Mouse (Mus musculus) urinary bladder, postnatal 0 days (tissue): ENCODE measurements around the gene Crygs. TPM values are rescaled to one million over a fixed set of nuclear protein-coding genes. Genes with fewer than 3 reads are reported as not detected.

Source experiments
- polyA plus RNA-seq: library from polyadenylated mRNA; unstranded; fragments of >200 nt; fragmentation: Nextera tagmentation; extraction: Ambion mirVana; gene quantifications from 2 replicates; pipeline ENCODE4 v1.2.1, GENCODE M21; 2015

Crygs gene
- polyA plus RNA-seq: not detected in 2 replicates

DNA sequence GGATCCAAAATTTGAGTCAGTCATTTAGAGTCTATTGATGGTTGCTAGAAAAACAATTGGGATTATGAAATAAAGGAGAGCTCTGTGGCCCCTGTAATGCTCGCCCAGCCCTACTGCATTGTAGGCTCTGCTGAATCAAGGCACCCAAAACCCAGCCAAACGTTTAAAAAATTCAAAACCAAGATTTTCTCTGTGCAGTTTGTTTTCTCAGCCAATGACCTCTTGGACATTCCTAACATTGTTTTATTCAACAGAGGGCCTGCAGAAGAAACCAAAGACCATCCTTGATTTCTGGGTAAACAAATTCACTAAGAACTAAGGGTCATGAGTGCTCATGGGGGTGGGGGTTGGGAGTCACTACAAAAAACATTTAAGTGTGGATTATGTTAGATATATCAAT lies at the start of gene Crygs:
Gene Crygs, minus strand, starts transcription at position 101 of the 400 bp plus-strand sequence.

GRCm38 (mm10) chr16:22857431-22858113 lies 46.2 kb upstream of the Crygs start, which contains the start of the genes Tbccd1 and Dnajb11:
Tbccd1 (minus strand) TSS chr16:22857669.
Dnajb11 (plus strand) TSS chr16:22857845.

Other genes starting within 250 kb of the Crygs start
- 0.60 and 0.81 TPM in 2 replicates for gene Dgkg, start 154.4 kb downstream of the Crygs start, polyA plus RNA-seq
- 9.9 and 13.0 TPM in 2 replicates for gene Tbccd1, start 46.1 kb upstream of the Crygs start, polyA plus RNA-seq
- gene Dnajb11, start 46.3 kb upstream of the Crygs start, polyA plus RNA-seq: 54.1 and 62.4 TPM in 2 replicates
- gene Ahsg, start 79.7 kb upstream of the Crygs start, polyA plus RNA-seq: 4.4 and 20.6 TPM in 2 replicates
- gene Fetub, start 106.8 kb upstream of the Crygs start, polyA plus RNA-seq: 0.35 and 0.71 TPM in 2 replicates
- 0.29 TPM in 1 of 2 replicates, not detected in the other for gene Hrg, start 139.5 kb upstream of the Crygs start, polyA plus RNA-seq
- gene Kng2, start 217.9 kb upstream of the Crygs start, polyA plus RNA-seq: 0.11 and 0.42 TPM in 2 replicates
- 1.2 and 5.4 TPM in 2 replicates for gene Kng1, start 246.3 kb upstream of the Crygs start, polyA plus RNA-seq